Comparison of ENCODE assay signal across 8 mouse cellular contexts in the genomic region with DNA sequence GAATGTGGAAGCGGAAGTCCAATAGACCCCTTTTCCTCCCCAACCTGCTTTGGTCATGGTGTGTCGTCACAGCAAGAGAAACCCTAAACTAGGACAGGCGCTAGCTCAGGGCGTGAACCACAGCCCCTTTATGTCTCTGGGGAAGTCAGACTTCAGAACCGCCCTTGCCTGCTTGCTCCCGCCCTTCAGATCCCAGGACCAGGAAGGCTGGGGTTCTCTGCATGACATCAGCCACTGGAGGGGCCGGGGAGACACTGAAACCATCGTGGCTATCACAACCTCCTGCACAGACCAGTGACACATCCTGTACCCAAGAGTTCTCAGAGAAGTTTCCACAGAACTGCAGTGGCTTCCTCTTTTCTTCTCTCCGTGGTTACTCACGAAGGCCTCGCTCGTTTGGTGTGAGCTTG. TPM values are rescaled to one million over a fixed set of nuclear protein-coding genes. Genes with fewer than 3 reads are reported as not detected.
A peak's percentile ranks its signal among the peaks of the same experiment; 100 is the strongest.
DNase-seq lines count a peak whose midpoint lies in the region; ATAC-seq and TF ChIP-seq lines count a peak whose summit lies in the region.

No protein-coding gene starts in this region.

- H3K4me3 ChIP-seq in heart, embryonic 10.5 days: no peak overlapping the region
- no peak overlapping the region for H3K4me3 ChIP-seq in stomach, postnatal 0 days (ENCODE audit: low read depth, low read length)

- H3K36me3 ChIP-seq in heart, embryonic 10.5 days: no peaks in the 10 kb centered on the region
- H3K36me3 ChIP-seq in stomach, postnatal 0 days (ENCODE audit: control insufficient read depth, insufficient read depth, low read length): no peaks in the 10 kb centered on the region

- 64% methylated on average over 12 of the region's 12 CpGs for WGBS in heart, embryonic 10.5 days
- WGBS in stomach, postnatal 0 days: 78% methylated on average over 12 of the region's 12 CpGs

- H3K4me1 ChIP-seq in heart, embryonic 10.5 days: peaks cover 13% of the 10 kb centered on the region
- H3K4me1 ChIP-seq in stomach, postnatal 0 days (replicated peaks; ENCODE audit: control insufficient read depth, insufficient read depth): no peaks in the 10 kb centered on the region

- no peaks in the 10 kb centered on the region for H3K9me3 ChIP-seq in heart, embryonic 10.5 days
- H3K9me3 ChIP-seq in stomach, postnatal 0 days (ENCODE audit: control insufficient read depth, low read length): no peaks in the 10 kb centered on the region

- ATAC-seq in stomach, postnatal 0 days (ENCODE audit: low FRiP score, low TSS enrichment): peak; percentile 53; the same call in 1 of the 2 replicates

- DNase-seq in heart, adult 11 months: peak; percentile 97
- DNase-seq in heart, embryonic 10.5 days (ENCODE audit: low spot score): no peak
- DNase-seq in heart, adult 9 months (ENCODE audit: low spot score in 2 of 2): peak; percentile 40 to 53
- peak; percentile 52 for DNase-seq in lung, postnatal 10 days
- DNase-seq in stomach, postnatal 0 days (ENCODE audit: low spot score): no peak
- DNase-seq in testis, postnatal 10 days (ENCODE audit: low spot score): no peak
- no peak for DNase-seq in right cerebral cortex, adult 2 months (ENCODE audit: low spot score in 2 of 2)
- no peak for DNase-seq in testis, postnatal 14 days (ENCODE audit: low spot score)

- no peak overlapping the region for H3K4me2 ChIP-seq in stomach, postnatal 0 days (replicated peaks; ENCODE audit: low read depth)

- no peak for TF ChIP-seq CTCF in stomach, postnatal 0 days (IDR thresholded peaks at IDR 0.05; ENCODE audit: low read depth)

- 0 out of 2 replicates have a peak, but pooled peaks cover 4% of the 10 kb centered on the region for H3K27me3 ChIP-seq in heart, embryonic 10.5 days (ENCODE audit: insufficient read depth, poor library complexity, severe bottlenecking)
- H3K27me3 ChIP-seq in stomach, postnatal 0 days (ENCODE audit: control insufficient read depth, insufficient read depth, low read length): no peaks in the 10 kb centered on the region

- H3K9ac ChIP-seq in stomach, postnatal 0 days (ENCODE audit: low read length): no peak overlapping the region

- no peak overlapping the region for H3K27ac ChIP-seq in heart, embryonic 10.5 days
- no peak overlapping the region for H3K27ac ChIP-seq in stomach, postnatal 0 days (replicated peaks)

- no peak for TF ChIP-seq EP300 in stomach, postnatal 0 days (optimal IDR thresholded peaks at IDR 0.05)

RNA-seq across cellular contexts. Expression of gene Srgn, which starts 16.2 kb away (rescaled TPM):
- 3.7 and 4.1 TPM in 2 replicates for polyA plus RNA-seq in heart, embryonic 10.5 days (2016; fragmentation: Nextera tagmentation; extraction: Ambion mirVana)
- polyA plus RNA-seq in stomach, postnatal 0 days (2015; fragmentation: Nextera tagmentation; extraction: Ambion mirVana): 12.5 and 14.2 TPM in 2 replicates

RNA-seq across cellular contexts. Expression of gene Kif1bp, which starts 34.9 kb away (rescaled TPM):
- 31.5 and 33.9 TPM in 2 replicates for polyA plus RNA-seq in heart, embryonic 10.5 days (2016; fragmentation: Nextera tagmentation; extraction: Ambion mirVana)
- polyA plus RNA-seq in stomach, postnatal 0 days (2015; fragmentation: Nextera tagmentation; extraction: Ambion mirVana): 16.4 and 16.8 TPM in 2 replicates

RNA-seq across cellular contexts. Expression of gene Vps26a, which starts 56.8 kb away (rescaled TPM):
- 72.3 and 79.3 TPM in 2 replicates for polyA plus RNA-seq in heart, embryonic 10.5 days (2016; fragmentation: Nextera tagmentation; extraction: Ambion mirVana)
- polyA plus RNA-seq in stomach, postnatal 0 days (2015; fragmentation: Nextera tagmentation; extraction: Ambion mirVana): 59.6 and 60.4 TPM in 2 replicates

RNA-seq across cellular contexts. Expression of gene Ddx21, which starts 58.7 kb away (rescaled TPM):
- 20.5 and 26.4 TPM in 2 replicates for polyA plus RNA-seq in heart, embryonic 10.5 days (2016; fragmentation: Nextera tagmentation; extraction: Ambion mirVana)
- polyA plus RNA-seq in stomach, postnatal 0 days (2015; fragmentation: Nextera tagmentation; extraction: Ambion mirVana): 11.1 and 11.2 TPM in 2 replicates

Comparison
In these comparisons a context has a peak if more than half of its experiments do, and no peak if none do; other contexts are left out.
1. DNase-seq: peak in heart, adult 11 months (single experiment), heart, adult 9 months (2 of 2) and lung, postnatal 10 days (single experiment); none in heart, embryonic 10.5 days (single experiment), stomach, postnatal 0 days (single experiment), testis, postnatal 10 days (single experiment), right cerebral cortex, adult 2 months (0 of 2) and testis, postnatal 14 days (single experiment).